Mouse (Mus musculus): ENCODE data around the gene Arap1. TPM values are rescaled to one million over a fixed set of nuclear protein-coding genes. Genes with fewer than 3 reads are reported as not detected.
A peak's percentile ranks its signal among the peaks of the same experiment; 100 is the strongest.

Gene Arap1
- polyA plus RNA-seq, 1 experiment from 2014 or later = 17.2 TPM

GRCm38 (mm10) chr7:101456789-101457188, 108.9 kb downstream of the Arap1 start:
- H3K36me3 ChIP-seq = no peaks in the 10 kb centered on the region
- H3K9ac ChIP-seq = no peak overlapping the region
- no peak overlapping the region for H3K27ac ChIP-seq
- no peak overlapping the region for H3K4me2 ChIP-seq (replicated peaks)
- ATAC-seq (ENCODE audit: low FRiP score) = no peak
- WGBS = 31% methylated on average over 5 of the region's 5 CpGs
- peaks cover 32% of the 10 kb centered on the region for H3K27me3 ChIP-seq
- peaks cover 21% of the 10 kb centered on the region for H3K4me1 ChIP-seq
- no peaks in the 10 kb centered on the region for H3K9me3 ChIP-seq (replicated peaks)
- no peak overlapping the region for H3K4me3 ChIP-seq

GRCm38 (mm10) chr7:101457283-101457682, 109.4 kb downstream of the Arap1 start:
- WGBS = 70% methylated on average over 5 of the region's 5 CpGs
- H3K4me2 ChIP-seq (replicated peaks) = no peak overlapping the region
- no peaks in the 10 kb centered on the region for H3K36me3 ChIP-seq
- no peak overlapping the region for H3K4me3 ChIP-seq
- no peak overlapping the region for H3K27ac ChIP-seq
- no peak for ATAC-seq (ENCODE audit: low FRiP score)
- no peaks in the 10 kb centered on the region for H3K9me3 ChIP-seq (replicated peaks)
- no peak overlapping the region for H3K9ac ChIP-seq
- H3K4me1 ChIP-seq = peaks cover 22% of the 10 kb centered on the region
- peaks cover 27% of the 10 kb centered on the region for H3K27me3 ChIP-seq

- peaks cover 27% of the 10 kb centered on the region for H3K4me1 ChIP-seq
- ATAC-seq (ENCODE audit: low FRiP score) = no peak
- WGBS = 66% methylated on average over 8 of the region's 8 CpGs
Observed at GRCm38 (mm10) chr7:101457801-101458200, 109.9 kb downstream of the Arap1 start.

GRCm38 (mm10) chr7:101458278-101458781, 110.5 kb downstream of the Arap1 start:
- no peak for ATAC-seq (ENCODE audit: low FRiP score)
- peaks cover 28% of the 10 kb centered on the region for H3K4me1 ChIP-seq

More at GRCm38 (mm10) chr7:101457801-101458200, 109.9 kb downstream of the Arap1 start:
- H3K36me3 ChIP-seq = no peaks in the 10 kb centered on the region
- H3K9ac ChIP-seq = no peak overlapping the region
- H3K27me3 ChIP-seq = peaks cover 22% of the 10 kb centered on the region
- H3K27ac ChIP-seq = no peak overlapping the region
- no peaks in the 10 kb centered on the region for H3K9me3 ChIP-seq (replicated peaks)
- no peak overlapping the region for H3K4me2 ChIP-seq (replicated peaks)
- H3K4me3 ChIP-seq = no peak overlapping the region

GRCm38 (mm10) chr7:101459305-101459813, 111.5 kb downstream of the Arap1 start:
- peaks cover 33% of the 10 kb centered on the region for H3K4me1 ChIP-seq
- H3K9ac ChIP-seq = no peak overlapping the region
- H3K36me3 ChIP-seq = no peaks in the 10 kb centered on the region
- H3K9me3 ChIP-seq (replicated peaks) = no peaks in the 10 kb centered on the region
- H3K4me3 ChIP-seq = no peak overlapping the region
- WGBS = 72% methylated on average over 9 of the region's 9 CpGs
- H3K27me3 ChIP-seq = peaks cover 7% of the 10 kb centered on the region
- ATAC-seq (ENCODE audit: low FRiP score) = no peak
- H3K4me2 ChIP-seq (replicated peaks) = no peak overlapping the region
- H3K27ac ChIP-seq = no peak overlapping the region

More at GRCm38 (mm10) chr7:101458278-101458781, 110.5 kb downstream of the Arap1 start:
- H3K4me3 ChIP-seq = no peak overlapping the region
- peaks cover 17% of the 10 kb centered on the region for H3K27me3 ChIP-seq
- H3K9me3 ChIP-seq (replicated peaks) = no peaks in the 10 kb centered on the region
- no peak overlapping the region for H3K9ac ChIP-seq
- H3K36me3 ChIP-seq = no peaks in the 10 kb centered on the region
- H3K4me2 ChIP-seq (replicated peaks) = no peak overlapping the region
- no peak overlapping the region for H3K27ac ChIP-seq
- 73% methylated on average over 4 of the region's 4 CpGs for WGBS

GRCm38 (mm10) chr7:101459923-101460607, 112.2 kb downstream of the Arap1 start:
- Histone ChIP-seq H3K9me3 (replicated peaks) (no peaks in the 10 kb centered on the region), H3K27ac (no peak overlapping the region), H3K4me1 (peaks cover 40% of the 10 kb centered on the region), H3K27me3 (peaks cover 5% of the 10 kb centered on the region; the same call in 1 of the 2 replicates), H3K4me3 (no peak overlapping the region), H3K4me2 (replicated peaks) (no peak overlapping the region), H3K36me3 (no peaks in the 10 kb centered on the region), H3K9ac (no peak overlapping the region)
- 0 out of 2 replicates have a peak, but pooled peaks have one; percentile 10 for ATAC-seq (ENCODE audit: low FRiP score)
- whole genome bisulfite sequencing = 57% methylated on average over 10 of the region's 10 CpGs

- H3K9me3 ChIP-seq (replicated peaks) = no peaks in the 10 kb centered on the region
- H3K36me3 ChIP-seq = no peaks in the 10 kb centered on the region
- H3K27ac ChIP-seq = no peak overlapping the region
- ATAC-seq (ENCODE audit: low FRiP score) = 0 out of 2 replicates have a peak, but pooled peaks have one; percentile 17
- peaks cover 5% of the 10 kb centered on the region; the same call in 1 of the 2 replicates for H3K27me3 ChIP-seq
- H3K4me2 ChIP-seq (replicated peaks) = no peak overlapping the region
- H3K9ac ChIP-seq = peak overlapping the region; percentile 4; the same call in 1 of the 2 replicates
- H3K4me3 ChIP-seq = no peak overlapping the region
- 36% methylated on average over 10 of the region's 10 CpGs for WGBS
- H3K4me1 ChIP-seq = peaks cover 43% of the 10 kb centered on the region
Observed at GRCm38 (mm10) chr7:101460608-101460957, 112.7 kb downstream of the Arap1 start.

- 86% methylated on average over 11 of the region's 11 CpGs for WGBS
- no peak for ATAC-seq (ENCODE audit: low FRiP score)
Observed at GRCm38 (mm10) chr7:101461571-101461970, 113.7 kb downstream of the Arap1 start.

More at GRCm38 (mm10) chr7:101461571-101461970, 113.7 kb downstream of the Arap1 start:
- no peaks in the 10 kb centered on the region for H3K27me3 ChIP-seq
- no peak overlapping the region for H3K4me3 ChIP-seq
- no peaks in the 10 kb centered on the region for H3K36me3 ChIP-seq
- no peak overlapping the region for H3K4me2 ChIP-seq (replicated peaks)
- no peak overlapping the region for H3K27ac ChIP-seq
- no peaks in the 10 kb centered on the region for H3K9me3 ChIP-seq (replicated peaks)
- no peak overlapping the region for H3K9ac ChIP-seq
- peaks cover 39% of the 10 kb centered on the region for H3K4me1 ChIP-seq

Other genes starting within 250 kb of the Arap1 start
- gene Atg16l2, start 45.8 kb upstream of the Arap1 start, polyA plus RNA-seq (2016; fragmentation: Nextera tagmentation; extraction: Ambion mirVana) = 14.7 and 18.3 TPM in 2 replicates
- 10.6 and 11.5 TPM in 2 replicates for gene Stard10, start 31.0 kb upstream of the Arap1 start, polyA plus RNA-seq (2016; fragmentation: Nextera tagmentation; extraction: Ambion mirVana)
- gene Gm45837, start 62.8 kb downstream of the Arap1 start, polyA plus RNA-seq (2016; fragmentation: Nextera tagmentation; extraction: Ambion mirVana) = not detected in 2 replicates
- gene Pde2a, start 73.6 kb downstream of the Arap1 start, polyA plus RNA-seq (2016; fragmentation: Nextera tagmentation; extraction: Ambion mirVana) = 26.9 and 27.4 TPM in 2 replicates
- gene Art2b, start 237.5 kb downstream of the Arap1 start, polyA plus RNA-seq (2016; fragmentation: Nextera tagmentation; extraction: Ambion mirVana) = not detected in 2 replicates